Mouse (Mus musculus): ENCODE measurements at regions not wholly inside any gene's neighbourhood (a gene's known extent, or its start where the extent isn't known, plus 50 kb on each side); places are given as distances from the start of the nearest gene placed in this dataset.
A peak's percentile ranks its signal among the peaks of the same experiment; 100 is the strongest.

GRCm38 (mm10) chr13:57273593-57273992 is 377.8 kb upstream of the Trpc7 start:
- WGBS, result 24% methylated on average over 3 of the region's 3 CpGs
- Histone ChIP-seq H3K9ac (no peak overlapping the region), H3K4me2 (replicated peaks) (no peak overlapping the region), H3K4me1 (replicated peaks; ENCODE audit: control insufficient read depth, insufficient read depth, low read length) (no peaks in the 10 kb centered on the region), H3K4me3 (replicated peaks; ENCODE audit: low read length) (no peak overlapping the region), H3K9me3 (ENCODE audit: control insufficient read depth, low read length) (no peaks in the 10 kb centered on the region), H3K36me3 (replicated peaks; ENCODE audit: control insufficient read depth, insufficient read depth) (no peaks in the 10 kb centered on the region), H3K27ac (no peak overlapping the region), H3K27me3 (ENCODE audit: control insufficient read depth, insufficient read depth, low read length) (no peaks in the 10 kb centered on the region)
- ATAC-seq (ENCODE audit: low FRiP score) (0 out of 2 replicates have a peak, but pooled peaks have one; percentile 57), DNase-seq (ENCODE audit: low spot score) (peak; percentile 44)

GRCm38 (mm10) chr13:57269614-57270013 is 373.8 kb upstream of the Trpc7 start:
- no peaks in the 10 kb centered on the region for H3K27me3 ChIP-seq (ENCODE audit: control insufficient read depth, insufficient read depth, low read length)
- H3K27ac ChIP-seq, result no peak overlapping the region
- DNase-seq (ENCODE audit: low spot score) (peak; percentile 87), ATAC-seq (ENCODE audit: low FRiP score) (peak; percentile 84)
- no peak overlapping the region for H3K4me2 ChIP-seq (replicated peaks)
- H3K36me3 ChIP-seq (replicated peaks; ENCODE audit: control insufficient read depth, insufficient read depth), result no peaks in the 10 kb centered on the region
- H3K9ac ChIP-seq, result no peak overlapping the region
- H3K4me3 ChIP-seq (replicated peaks; ENCODE audit: low read length), result no peak overlapping the region
- no peaks in the 10 kb centered on the region for H3K9me3 ChIP-seq (ENCODE audit: control insufficient read depth, low read length)
- WGBS, result 15% methylated on average over 8 of the region's 8 CpGs
- no peaks in the 10 kb centered on the region for H3K4me1 ChIP-seq (replicated peaks; ENCODE audit: control insufficient read depth, insufficient read depth, low read length)

DNA sequence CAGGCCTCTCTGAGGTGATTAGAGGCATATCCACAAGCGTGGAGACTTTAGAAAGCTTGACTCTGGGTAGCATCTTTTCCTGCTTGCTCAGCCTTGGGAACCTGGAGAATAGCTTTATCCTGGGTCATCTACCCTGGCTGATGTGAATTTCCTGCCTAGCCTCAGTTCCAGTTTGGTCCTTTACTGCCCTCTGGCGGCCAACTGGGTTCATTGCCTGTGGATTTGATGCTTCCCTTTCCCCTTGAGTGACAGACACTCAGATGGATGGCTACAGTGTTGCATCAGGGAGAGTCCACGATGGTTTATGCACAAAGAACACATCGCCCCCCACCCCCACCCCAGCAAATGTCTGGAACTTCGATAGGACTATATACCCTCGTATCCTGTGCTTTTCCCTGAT is 364.1 kb upstream of the Trpc7 start:
- no peaks in the 10 kb centered on the region for H3K27me3 ChIP-seq (ENCODE audit: control insufficient read depth, insufficient read depth, low read length)

GRCm38 (mm10) chr13:57259474-57259873 is 363.7 kb upstream of the Trpc7 start:
- Histone ChIP-seq H3K36me3 (replicated peaks; ENCODE audit: control insufficient read depth, insufficient read depth) (no peaks in the 10 kb centered on the region), H3K9me3 (ENCODE audit: control insufficient read depth, low read length) (no peaks in the 10 kb centered on the region), H3K4me3 (replicated peaks; ENCODE audit: low read length) (no peak overlapping the region), H3K27me3 (ENCODE audit: control insufficient read depth, insufficient read depth, low read length) (no peaks in the 10 kb centered on the region), H3K9ac (no peak overlapping the region), H3K4me1 (replicated peaks; ENCODE audit: control insufficient read depth, insufficient read depth, low read length) (peaks cover 5% of the 10 kb centered on the region; the same call in 1 of the 2 replicates), H3K4me2 (replicated peaks) (no peak overlapping the region), H3K27ac (0 out of 2 replicates have a peak overlapping the region, but pooled peaks have one; percentile 38)
- ATAC-seq (ENCODE audit: low FRiP score), result peak; percentile 31; the same call in 1 of the 2 replicates
- WGBS, result 70% methylated on average over 8 of the region's 8 CpGs
- no peak for DNase-seq (ENCODE audit: low spot score)

More for the DNA sequence above, 364.1 kb upstream of the Trpc7 start:
- H3K27ac ChIP-seq, result 0 out of 2 replicates have a peak overlapping the region, but pooled peaks have one; percentile 38
- ATAC-seq (ENCODE audit: low FRiP score) (peak; percentile 55), DNase-seq (ENCODE audit: low spot score) (peak; percentile 92)
- H3K9me3 ChIP-seq (ENCODE audit: control insufficient read depth, low read length), result no peaks in the 10 kb centered on the region
- no peaks in the 10 kb centered on the region for H3K36me3 ChIP-seq (replicated peaks; ENCODE audit: control insufficient read depth, insufficient read depth)
- H3K4me2 ChIP-seq (replicated peaks), result no peak overlapping the region
- H3K4me1 ChIP-seq (replicated peaks; ENCODE audit: control insufficient read depth, insufficient read depth, low read length), result peaks cover 5% of the 10 kb centered on the region; the same call in 1 of the 2 replicates
- H3K9ac ChIP-seq, result no peak overlapping the region
- WGBS, result 6% methylated on average over 6 of the region's 6 CpGs
- no peak overlapping the region for H3K4me3 ChIP-seq (replicated peaks; ENCODE audit: low read length)

DNA sequence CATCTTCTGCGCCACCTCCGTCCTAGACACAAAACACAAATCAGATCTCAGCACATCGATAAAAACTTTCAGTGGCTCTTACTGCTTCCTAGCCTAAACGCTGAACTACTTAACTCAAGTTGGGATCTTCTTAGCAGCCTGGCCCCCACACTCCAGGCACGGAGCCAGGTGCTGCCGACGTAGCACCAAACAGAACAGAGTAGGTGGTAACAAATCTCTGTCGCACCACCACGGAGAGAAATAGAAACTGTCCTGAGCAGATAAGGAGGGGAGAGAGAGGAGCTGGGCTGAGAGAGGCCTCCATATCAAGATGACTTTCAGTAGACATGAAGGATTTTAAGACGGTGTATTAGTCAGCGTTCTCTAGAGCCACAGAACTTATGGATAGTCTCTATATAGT is 360.1 kb upstream of the Trpc7 start:
- Histone ChIP-seq H3K27ac (no peak overlapping the region), H3K36me3 (replicated peaks; ENCODE audit: control insufficient read depth, insufficient read depth) (no peaks in the 10 kb centered on the region), H3K27me3 (ENCODE audit: control insufficient read depth, insufficient read depth, low read length) (no peaks in the 10 kb centered on the region), H3K4me2 (replicated peaks) (no peak overlapping the region), H3K9ac (no peak overlapping the region), H3K4me3 (replicated peaks; ENCODE audit: low read length) (no peak overlapping the region), H3K9me3 (ENCODE audit: control insufficient read depth, low read length) (no peaks in the 10 kb centered on the region), H3K4me1 (replicated peaks; ENCODE audit: control insufficient read depth, insufficient read depth, low read length) (peaks cover 5% of the 10 kb centered on the region; the same call in 1 of the 2 replicates)
- 93% methylated on average over 11 of the region's 11 CpGs for WGBS
- ATAC-seq (ENCODE audit: low FRiP score) (no peak), DNase-seq (ENCODE audit: low spot score) (no peak)

- DNase-seq (ENCODE audit: low spot score), result no peak
- Histone ChIP-seq H3K27me3 (ENCODE audit: control insufficient read depth, insufficient read depth, low read length) (no peaks in the 10 kb centered on the region), H3K9me3 (ENCODE audit: control insufficient read depth, low read length) (no peaks in the 10 kb centered on the region), H3K9ac (no peak overlapping the region), H3K36me3 (replicated peaks; ENCODE audit: control insufficient read depth, insufficient read depth) (no peaks in the 10 kb centered on the region), H3K27ac (no peak overlapping the region), H3K4me1 (replicated peaks; ENCODE audit: control insufficient read depth, insufficient read depth, low read length) (no peaks in the 10 kb centered on the region), H3K4me3 (replicated peaks; ENCODE audit: low read length) (no peak overlapping the region), H3K4me2 (replicated peaks) (no peak overlapping the region)
- no peak for ATAC-seq (ENCODE audit: low FRiP score)
- 89% methylated on average over 5 of the region's 5 CpGs for WGBS
Observed at GRCm38 (mm10) chr13:57249851-57250250, 354.1 kb upstream of the Trpc7 start.

DNA sequence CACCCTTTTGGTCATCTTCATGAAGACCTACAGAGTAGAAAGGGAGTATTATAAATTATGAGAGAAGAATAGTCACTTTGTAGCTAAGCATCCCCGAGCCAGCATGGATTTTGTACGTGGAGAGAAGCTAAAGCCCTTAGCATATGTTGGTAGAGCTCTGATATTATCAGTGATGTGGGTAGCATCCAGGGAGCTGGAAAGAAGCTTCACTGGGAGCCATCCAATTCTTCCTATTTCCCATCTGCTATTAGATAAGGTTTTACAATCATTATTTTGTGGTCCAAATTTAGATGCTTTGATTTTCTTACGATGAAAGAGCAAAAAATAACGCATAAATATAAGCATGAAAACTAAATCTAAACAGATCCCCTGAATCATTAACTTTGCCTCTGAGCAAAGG is 353.6 kb upstream of the Trpc7 start:
- H3K4me2 ChIP-seq (replicated peaks), result no peak overlapping the region
- ATAC-seq (ENCODE audit: low FRiP score), result no peak

DNA sequence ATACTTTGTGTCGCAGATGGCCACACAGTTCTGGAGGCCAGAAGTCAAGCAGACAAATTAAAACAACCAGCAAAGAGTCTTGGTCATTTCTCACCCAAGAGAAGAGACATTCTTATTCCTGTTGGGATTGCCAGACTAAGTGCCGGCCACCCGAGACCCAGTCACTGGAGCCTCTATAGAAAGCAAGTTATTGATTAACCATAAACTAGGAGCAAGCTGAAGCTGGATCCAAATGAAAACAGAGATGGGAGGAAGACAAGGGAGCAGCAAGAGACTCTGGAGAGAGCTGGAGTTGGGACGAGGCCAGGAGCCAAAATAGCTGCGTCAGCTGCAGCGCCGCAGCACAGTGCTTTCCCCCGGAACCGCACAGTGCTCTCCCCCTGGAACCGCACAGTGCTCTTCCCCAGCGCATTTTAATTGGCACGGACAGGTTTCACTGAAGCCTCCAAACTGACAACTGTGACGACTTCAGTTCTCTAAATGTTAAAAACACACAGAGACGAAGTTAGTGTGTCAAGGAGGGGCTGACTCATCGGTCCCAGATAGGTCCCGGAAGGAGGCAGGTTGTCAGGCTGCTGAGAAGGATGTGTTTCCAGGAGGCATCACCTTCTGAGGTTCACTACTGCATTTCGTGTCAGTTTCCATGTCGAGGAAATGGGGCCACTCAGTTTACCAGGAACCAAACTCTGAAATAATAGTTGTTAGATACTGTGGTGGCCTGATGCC is 350.6 kb upstream of the Trpc7 start:
- H3K4me2 ChIP-seq (replicated peaks), result no peak overlapping the region
- no peak for ATAC-seq (ENCODE audit: low FRiP score)
- H3K36me3 ChIP-seq (replicated peaks; ENCODE audit: control insufficient read depth, insufficient read depth), result no peaks in the 10 kb centered on the region
- no peak overlapping the region for H3K27ac ChIP-seq
- WGBS, result 53% methylated on average over 18 of the region's 18 CpGs
- H3K4me1 ChIP-seq (replicated peaks; ENCODE audit: control insufficient read depth, insufficient read depth, low read length), result no peaks in the 10 kb centered on the region
- no peak overlapping the region for H3K4me3 ChIP-seq (replicated peaks; ENCODE audit: low read length)
- no peak for DNase-seq (ENCODE audit: low spot score)
- H3K27me3 ChIP-seq (ENCODE audit: control insufficient read depth, insufficient read depth, low read length), result no peaks in the 10 kb centered on the region
- no peak overlapping the region for H3K9ac ChIP-seq
- H3K9me3 ChIP-seq (ENCODE audit: control insufficient read depth, low read length), result no peaks in the 10 kb centered on the region

More for the DNA sequence above, 353.6 kb upstream of the Trpc7 start:
- Histone ChIP-seq H3K4me1 (replicated peaks; ENCODE audit: control insufficient read depth, insufficient read depth, low read length) (no peaks in the 10 kb centered on the region), H3K4me3 (replicated peaks; ENCODE audit: low read length) (no peak overlapping the region), H3K36me3 (replicated peaks; ENCODE audit: control insufficient read depth, insufficient read depth) (no peaks in the 10 kb centered on the region), H3K9me3 (ENCODE audit: control insufficient read depth, low read length) (no peaks in the 10 kb centered on the region), H3K9ac (no peak overlapping the region), H3K27me3 (ENCODE audit: control insufficient read depth, insufficient read depth, low read length) (no peaks in the 10 kb centered on the region), H3K27ac (no peak overlapping the region)
- no peak for DNase-seq (ENCODE audit: low spot score)
- WGBS, result 79% methylated on average over 4 of the region's 4 CpGs

GRCm38 (mm10) chr13:57236917-57237316 is 341.1 kb upstream of the Trpc7 start:
- no peak overlapping the region for H3K9ac ChIP-seq
- 24% methylated on average over 4 of the region's 4 CpGs for WGBS
- 0 out of 2 replicates have a peak, but pooled peaks cover 9% of the 10 kb centered on the region for H3K4me1 ChIP-seq (replicated peaks; ENCODE audit: control insufficient read depth, insufficient read depth, low read length)
- DNase-seq (ENCODE audit: low spot score), result no peak
- ATAC-seq (ENCODE audit: low FRiP score), result no peak
- no peak overlapping the region for H3K4me2 ChIP-seq (replicated peaks)
- no peaks in the 10 kb centered on the region for H3K36me3 ChIP-seq (replicated peaks; ENCODE audit: control insufficient read depth, insufficient read depth)
- H3K4me3 ChIP-seq (replicated peaks; ENCODE audit: low read length), result no peak overlapping the region
- peak overlapping the region; percentile 4; the same call in 1 of the 2 replicates for H3K27ac ChIP-seq
- H3K9me3 ChIP-seq (ENCODE audit: control insufficient read depth, low read length), result no peaks in the 10 kb centered on the region
- H3K27me3 ChIP-seq (ENCODE audit: control insufficient read depth, insufficient read depth, low read length), result no peaks in the 10 kb centered on the region
